Mouse (Mus musculus) gastrocnemius, postnatal 10 days (tissue): ENCODE measurements around the gene Erap1. TPM values are rescaled to one million over a fixed set of nuclear protein-coding genes. Genes with fewer than 3 reads are reported as not detected.
"Not testable (repeated sequence)": the region's sequence is repeated elsewhere in the genome, so short reads cannot be mapped to it uniquely, and the experiment has no call there.

Experiments used
- DNase-seq: peaks from one replicate; pipeline ENCODE4 v3.0.0; 2021; ENCODE audit warnings: mixed read lengths
- long read RNA-seq, 2 experiments: library from polyadenylated mRNA; stranded (forward); transcript quantifications; one replicate each; pipeline ENCODE4 v2.0.0; 2021
- total RNA-seq, 2 experiments: library from RNA; stranded (reverse); gene quantifications; 2 replicates each; pipeline ENCODE4 v1.2.3; 2021

The Erap1 gene
- total RNA-seq, result 10 to 100 TPM; 17.2 to 26.9 TPM
- long read RNA-seq, experiment 1, full-length matches to known transcripts, result 9 of 10 reads
- long read RNA-seq, experiment 1, partial matches to known transcripts, result 0 of 10 reads
- long read RNA-seq, experiment 1, other reads (novel, unspliced or antisense), result 1 of 10 reads
- long read RNA-seq, experiment 2, full-length matches to known transcripts, result 5 of 9 reads
- long read RNA-seq, experiment 2, partial matches to known transcripts, result 2 of 9 reads
- long read RNA-seq, experiment 2, other reads (novel, unspliced or antisense), result 2 of 9 reads

DNA sequence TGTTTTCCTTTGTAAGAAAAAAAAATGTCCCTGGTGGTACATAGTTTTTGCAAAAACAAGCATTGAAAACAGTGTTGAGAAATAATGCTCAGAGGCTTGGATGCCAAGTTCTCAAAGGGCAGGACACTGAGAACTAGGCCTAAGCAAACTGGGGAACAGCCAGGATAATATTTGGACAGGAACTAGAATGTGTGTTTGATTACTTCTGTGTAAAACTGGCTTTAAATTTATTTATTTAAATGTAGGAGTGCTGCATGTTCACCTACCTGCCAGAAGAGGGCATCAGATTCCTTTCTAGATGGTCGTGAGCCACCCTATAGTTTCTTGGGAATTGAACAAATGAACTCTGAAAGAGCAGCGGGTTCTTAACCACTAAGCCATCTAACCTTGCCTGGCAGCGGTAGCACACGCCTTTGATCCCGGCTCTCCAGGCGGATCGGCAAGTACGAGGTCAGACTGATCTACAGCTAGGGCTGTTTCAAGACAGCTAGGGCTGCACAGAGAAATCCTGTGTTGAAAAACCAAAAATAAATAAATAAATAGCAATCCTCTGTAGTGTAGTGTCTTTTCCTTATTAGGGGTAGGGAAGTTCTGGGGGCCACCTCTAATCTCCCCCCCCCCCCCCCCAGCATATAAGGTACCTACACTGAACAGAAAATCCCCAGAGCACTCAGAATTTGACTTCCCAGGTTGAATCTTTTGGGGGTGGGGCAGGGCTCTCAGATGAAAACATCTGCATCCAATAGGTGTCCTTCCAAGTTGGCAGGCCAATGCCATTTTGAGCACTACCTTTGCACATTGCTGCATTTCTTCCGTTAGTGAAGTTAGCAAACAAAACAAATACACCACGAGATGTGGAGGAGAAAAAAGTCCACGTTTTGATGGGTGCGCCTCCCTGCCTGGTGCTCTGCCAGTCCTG is at the start of gene Erap1:
Gene Erap1, plus strand, starts transcription at position 776 of the 919 bp plus-strand sequence.
- DNase-seq, result no peak

- DNase-seq, result not testable (repeated sequence)
Observed at GRCm38 (mm10) chr13:74591401-74591821, 48.0 kb upstream of the Erap1 start.

DNA sequence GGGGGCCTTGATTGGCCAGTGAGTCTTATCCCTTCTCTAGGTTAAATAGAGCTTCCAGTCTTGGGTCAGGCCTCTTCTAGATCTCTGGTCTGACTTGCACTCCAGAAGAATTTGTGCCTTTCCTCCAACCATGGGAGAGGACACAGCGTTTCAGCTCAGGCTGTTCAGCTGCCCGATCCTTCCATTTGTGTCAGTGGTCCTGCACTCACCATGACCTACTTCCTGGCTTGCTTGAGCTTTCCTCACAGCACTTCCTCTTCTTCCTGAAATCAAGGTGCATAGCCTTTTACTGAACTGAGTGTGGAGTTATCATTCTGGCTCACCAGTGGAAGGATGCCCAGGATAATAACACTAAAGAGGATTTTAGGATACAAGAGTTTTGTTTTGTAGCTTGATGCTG is 47.5 kb upstream of the Erap1 start:
- DNase-seq, result not testable (repeated sequence)

DNA sequence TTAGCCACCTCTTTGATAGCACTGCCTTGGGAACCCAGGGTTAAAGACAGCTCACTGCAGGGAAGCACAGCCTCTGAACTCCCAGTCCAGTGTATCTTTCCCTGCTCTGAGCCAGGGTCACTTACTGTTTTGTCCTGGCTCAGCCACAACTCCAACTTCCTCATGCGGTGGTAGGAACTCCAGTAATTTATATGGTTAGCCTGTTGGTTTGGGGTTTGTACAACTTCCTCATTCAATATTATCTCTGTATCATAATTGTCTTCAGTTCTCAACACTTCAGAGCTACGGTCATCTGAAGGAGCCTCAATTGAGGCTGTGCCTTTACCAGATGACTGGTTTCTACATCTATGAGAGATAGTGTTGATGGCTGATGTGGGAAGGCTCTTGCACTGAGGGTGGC is 42.3 kb upstream of the Erap1 start:
- not testable (repeated sequence) for DNase-seq

DNA sequence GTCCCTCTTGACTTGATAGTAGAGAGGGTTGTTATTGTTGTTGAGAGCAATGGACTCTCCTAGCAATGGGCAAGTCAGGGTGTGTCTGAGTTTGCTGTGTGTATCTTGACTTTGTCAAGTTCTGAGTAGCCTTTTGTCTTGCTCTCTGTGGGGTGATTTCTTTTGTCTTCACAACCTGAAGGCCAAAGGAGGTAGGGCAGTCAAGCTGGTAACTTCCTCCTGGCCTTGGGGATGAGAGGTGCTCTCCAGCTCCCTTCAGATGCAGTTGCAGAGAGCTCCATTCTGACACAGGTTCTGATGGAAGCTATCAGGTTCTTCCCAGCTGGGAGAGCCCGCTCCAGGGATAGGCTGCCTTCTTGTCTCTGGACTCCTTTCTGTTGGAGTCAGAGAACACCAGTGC is 37.6 kb upstream of the Erap1 start:
- DNase-seq, result not testable (repeated sequence)

DNA sequence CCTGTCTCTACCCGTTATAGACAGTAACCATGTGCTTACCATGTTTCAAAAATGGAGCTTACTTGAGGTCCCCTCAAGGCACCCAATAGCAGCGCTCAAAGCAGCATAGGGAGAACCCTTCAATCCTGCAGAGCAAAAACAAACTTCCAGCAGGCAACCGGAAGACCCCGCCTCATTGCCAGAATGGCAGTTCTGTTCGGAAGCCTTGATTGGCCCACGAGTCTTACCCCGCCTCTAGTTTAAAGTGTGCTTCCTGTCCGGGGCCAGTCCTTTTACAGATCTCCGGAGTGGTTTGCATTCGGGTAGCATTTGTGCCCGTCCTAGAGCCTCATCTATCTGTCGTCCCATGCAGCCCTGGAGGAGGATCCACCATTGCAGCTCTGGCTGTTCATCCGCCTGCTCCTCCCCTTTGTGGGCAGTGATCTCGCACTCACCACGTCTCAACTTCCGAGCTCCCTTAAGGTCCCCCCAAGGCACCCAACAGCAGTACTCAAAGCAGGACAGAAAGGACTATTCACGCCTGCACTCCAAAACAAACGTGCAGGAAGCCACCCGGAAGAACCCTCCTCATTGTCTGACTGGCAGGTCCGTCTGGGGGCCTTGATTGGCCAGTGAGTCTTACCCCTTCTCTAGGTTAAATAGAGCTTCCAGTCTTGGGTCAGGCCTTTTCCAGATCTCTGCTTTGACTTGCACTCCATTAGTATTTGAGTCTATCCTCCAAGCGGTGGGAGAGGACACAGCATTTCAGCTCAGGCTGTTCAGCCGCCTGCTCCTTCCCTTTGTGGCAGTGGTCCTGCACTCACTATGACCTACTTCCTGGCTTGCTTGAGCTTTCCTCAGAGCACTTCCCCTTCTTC is 22.0 kb upstream of the Erap1 start:
- DNase-seq, result peak; percentile 71

GRCm38 (mm10) chr13:74632327-74632726 is 7.0 kb upstream of the Erap1 start:
- no peak for DNase-seq

DNA sequence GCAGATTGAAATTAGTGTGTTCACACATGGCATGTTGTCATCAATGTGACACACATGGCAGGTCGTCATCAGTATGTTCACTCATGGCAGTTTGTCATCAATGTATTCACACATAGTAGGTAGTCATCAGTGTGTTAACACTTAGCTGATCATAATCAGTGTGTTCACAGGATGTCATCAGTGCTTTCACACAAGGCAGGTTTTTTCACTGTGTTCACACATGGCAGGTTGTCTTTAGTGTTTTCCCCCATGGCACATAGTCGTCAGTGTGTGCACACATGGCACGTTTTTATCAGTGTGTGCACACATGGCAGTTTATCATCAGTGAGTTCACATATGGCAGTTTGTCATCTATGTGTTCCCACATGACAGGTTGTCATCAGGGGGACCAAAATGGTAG is 6.5 kb upstream of the Erap1 start:
- DNase-seq, result no peak

GRCm38 (mm10) chr13:74639712-74640522 is 549 bp downstream of the Erap1 start:
- peak; percentile 89 for DNase-seq

DNA sequence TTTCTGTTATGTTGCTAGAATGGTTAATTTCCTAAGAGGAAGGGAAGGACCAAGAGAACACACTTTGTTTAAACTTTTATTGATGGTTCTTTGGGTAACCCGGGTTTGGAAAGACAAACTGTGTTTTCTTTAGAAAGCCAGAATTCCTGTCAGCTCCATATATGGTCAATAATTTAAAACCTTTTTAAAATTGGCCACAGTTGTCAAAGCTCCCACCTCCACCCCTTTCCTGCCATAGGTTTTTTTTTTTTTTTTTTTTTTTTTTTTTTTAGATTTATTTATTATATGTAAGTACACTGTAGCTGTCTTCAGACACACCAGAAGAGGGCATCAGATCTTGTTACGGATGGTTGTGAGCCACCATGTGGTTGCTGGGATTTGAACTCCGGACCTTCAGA is 1.2 kb downstream of the Erap1 start:
- not testable (repeated sequence) for DNase-seq

- no peak for DNase-seq
Observed at GRCm38 (mm10) chr13:74695497-74696193, 56.3 kb downstream of the Erap1 start.

- DNase-seq, result no peak
Observed at GRCm38 (mm10) chr13:74696225-74696624, 56.9 kb downstream of the Erap1 start.

GRCm38 (mm10) chr13:74719002-74719401 is 79.6 kb downstream of the Erap1 start:
- DNase-seq, result no peak

DNA sequence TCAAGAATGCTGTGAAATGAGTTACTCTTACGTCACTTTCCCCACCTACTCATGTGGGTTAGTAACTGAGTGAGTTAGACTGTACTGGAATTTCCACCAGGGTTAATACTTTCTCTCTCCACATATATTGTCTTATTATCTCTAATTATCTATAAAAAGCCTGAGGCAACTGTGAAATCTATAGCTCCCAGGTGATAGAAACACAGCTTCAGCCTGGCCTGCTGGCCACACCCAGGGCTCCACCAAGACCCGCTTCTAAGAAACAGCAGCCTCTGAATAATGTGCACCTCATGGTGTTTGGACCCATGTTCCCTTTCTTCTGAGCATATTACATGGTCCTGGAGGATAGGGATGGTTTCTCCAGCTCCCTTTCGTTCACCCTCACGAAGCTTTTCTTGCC is 94.4 kb downstream of the Erap1 start:
- DNase-seq, result no peak

- DNase-seq, result no peak
Observed at GRCm38 (mm10) chr13:74735834-74736233, 96.5 kb downstream of the Erap1 start.

GRCm38 (mm10) chr13:74736396-74736795 is 97.0 kb downstream of the Erap1 start:
- DNase-seq, result no peak
